ENCODE assay signal across 8 mouse cellular contexts in genomic region chr15:27937003-27937860, GRCm38 (mm10).
DNase-seq lines count a peak whose midpoint lies in the region; ATAC-seq and TF ChIP-seq lines count a peak whose summit lies in the region.

No protein-coding gene starts in this region.

- TF ChIP-seq CTCF in intestine, postnatal 0 days (IDR thresholded peaks at IDR 0.05; ENCODE audit: low read depth) = peak; percentile 64

- H3K9ac ChIP-seq in intestine, postnatal 0 days (ENCODE audit: low read depth, low read length) = no peak overlapping the region
- no peak overlapping the region for H3K9ac ChIP-seq in stomach, embryonic 15.5 days

- H3K9me3 ChIP-seq in intestine, postnatal 0 days (ENCODE audit: control insufficient read depth) = no peaks in the 10 kb centered on the region
- H3K9me3 ChIP-seq in midbrain, embryonic 10.5 days (replicated peaks) = no peaks in the 10 kb centered on the region
- no peaks in the 10 kb centered on the region for H3K9me3 ChIP-seq in stomach, embryonic 15.5 days

- no peaks in the 10 kb centered on the region for H3K27me3 ChIP-seq in intestine, postnatal 0 days (replicated peaks; ENCODE audit: control insufficient read depth, insufficient read depth, low read length)
- peaks cover 28% of the 10 kb centered on the region for H3K27me3 ChIP-seq in midbrain, embryonic 10.5 days (ENCODE audit: low read depth, poor library complexity, severe bottlenecking)
- no peaks in the 10 kb centered on the region for H3K27me3 ChIP-seq in stomach, embryonic 15.5 days (replicated peaks)

- no peak overlapping the region; the same call in 1 of the 2 replicates for H3K27ac ChIP-seq in intestine, postnatal 0 days (ENCODE audit: low read depth, low read length)
- peak overlapping the region; percentile 87 for H3K27ac ChIP-seq in midbrain, embryonic 10.5 days (replicated peaks)
- H3K27ac ChIP-seq in stomach, embryonic 15.5 days = peak overlapping the region; percentile 54

- peak overlapping the region; percentile 50 for H3K4me2 ChIP-seq in intestine, postnatal 0 days (replicated peaks; ENCODE audit: low read depth)
- peak overlapping the region; percentile 45 for H3K4me2 ChIP-seq in stomach, embryonic 15.5 days

- H3K36me3 ChIP-seq in intestine, postnatal 0 days (ENCODE audit: control insufficient read depth, insufficient read depth) = no peaks in the 10 kb centered on the region
- no peaks in the 10 kb centered on the region for H3K36me3 ChIP-seq in midbrain, embryonic 10.5 days
- H3K36me3 ChIP-seq in stomach, embryonic 15.5 days = no peaks in the 10 kb centered on the region

- DNase-seq in gastrocnemius, adult 18-20 months (ENCODE audit: low spot score) = peak; percentile 37
- no peak for DNase-seq in gastrocnemius, adult 8-10 months (ENCODE audit: low spot score in 2 of 2)
- peak; percentile 77 to 83 for DNase-seq in cerebellum, postnatal 36 days
- peak; percentile 39 for DNase-seq in gastrocnemius, postnatal 10 days
- peak; percentile 61 to 88 for DNase-seq in left cerebral cortex, postnatal 25 days (ENCODE audit: low spot score in 2 of 2)
- DNase-seq in midbrain, embryonic 10.5 days (ENCODE audit: low spot score) = peak; percentile 89

- no peaks in the 10 kb centered on the region; the same call in 1 of the 2 replicates for H3K4me1 ChIP-seq in intestine, postnatal 0 days (replicated peaks; ENCODE audit: control insufficient read depth, insufficient read depth, low read length)
- peaks cover 65% of the 10 kb centered on the region for H3K4me1 ChIP-seq in midbrain, embryonic 10.5 days
- peaks cover 31% of the 10 kb centered on the region for H3K4me1 ChIP-seq in stomach, embryonic 15.5 days

- H3K4me3 ChIP-seq in intestine, postnatal 0 days (ENCODE audit: low read depth, low read length) = peak overlapping the region; percentile 16
- peak overlapping the region; percentile 49 for H3K4me3 ChIP-seq in midbrain, embryonic 10.5 days
- peak overlapping the region; percentile 16; the same call in 1 of the 2 replicates for H3K4me3 ChIP-seq in stomach, embryonic 15.5 days (replicated peaks)

- ATAC-seq in intestine, postnatal 0 days = peak; percentile 86
- ATAC-seq in stomach, embryonic 15.5 days (ENCODE audit: insufficient read depth, low FRiP score, low read depth) = peak; percentile 83

- 24% methylated on average over 20 of the region's 20 CpGs for WGBS in intestine, postnatal 0 days
- 7% methylated on average over 20 of the region's 20 CpGs for WGBS in midbrain, embryonic 10.5 days
- 19% methylated on average over 20 of the region's 20 CpGs for WGBS in stomach, embryonic 15.5 days

- intact Hi-C loops in left cerebral cortex, postnatal 25 days (cut with DNase I) = loop anchor here (5.0 kb wide), 1 partner anchor 85 kb away; no protein-coding TSS in a partner anchor

Comparison
In these comparisons a context has a peak if more than half of its experiments do, and no peak if none do; other contexts are left out.
1. DNase-seq: peak in gastrocnemius, adult 18-20 months (single experiment), cerebellum, postnatal 36 days (2 of 2), gastrocnemius, postnatal 10 days (single experiment), left cerebral cortex, postnatal 25 days (2 of 2) and midbrain, embryonic 10.5 days (single experiment); none in gastrocnemius, adult 8-10 months (0 of 2).
2. Peak in every context shown above with its lines, with median percentiles within 50 percentile points of each other: H3K4me3 ChIP-seq.